44 mouse cellular contexts compared by ENCODE assay signal in genomic region chr11:67738846-67739490, GRCm38 (mm10). TPM values are rescaled to one million over a fixed set of nuclear protein-coding genes. Genes with fewer than 3 reads are reported as not detected.
"Had no signal": no experiment of that assay in that cellular context is flagged by ENCODE, and none has a peak within 500 bp of the region (broad histone marks: within the 10 kb centered on the region; RNA-seq: fewer than 3 reads in every experiment).

No protein-coding gene starts in this region.

- H3K9ac ChIP-seq: heart, embryonic 12.5 days; hindbrain, embryonic 12.5 days; hindbrain, embryonic 14.5 days; intestine, embryonic 15.5 days; kidney, embryonic 15.5 days; limb, embryonic 13.5 days; limb, embryonic 15.5 days; liver, embryonic 12.5 days; liver, embryonic 14.5 days had no signal

- H3K9me3 ChIP-seq: heart, embryonic 10.5 days; heart, embryonic 12.5 days; hindbrain, embryonic 10.5 days; hindbrain, embryonic 12.5 days; intestine, embryonic 15.5 days; kidney, embryonic 15.5 days; limb, embryonic 13.5 days; limb, embryonic 15.5 days; liver, embryonic 12.5 days had no signal

- H3K4me2 ChIP-seq: heart, embryonic 12.5 days; hindbrain, embryonic 12.5 days; hindbrain, embryonic 14.5 days; intestine, embryonic 15.5 days; kidney, embryonic 15.5 days; limb, embryonic 13.5 days; limb, embryonic 15.5 days; liver, embryonic 12.5 days had no signal

- DNase-seq: gastrocnemius, adult 2 months; gastrocnemius, postnatal 10 days; gastrocnemius, postnatal 25 days; heart, adult 18-20 months; heart, postnatal 10 days; heart, postnatal 4 days; kidney, adult 18-20 months; kidney, adult 9 months; kidney, postnatal 14 days; kidney, postnatal 36 days; layer of hippocampus, adult 9-11 months; layer of hippocampus, postnatal 36 days; left cerebral cortex, postnatal 4 days had no signal

- H3K27ac ChIP-seq: gastrocnemius, adult 2 months; heart, embryonic 10.5 days; hindbrain, embryonic 10.5 days; hindbrain, embryonic 12.5 days; hindbrain, embryonic 14.5 days; intestine, embryonic 15.5 days; kidney, embryonic 15.5 days; kidney, postnatal 0 days; limb, embryonic 13.5 days; limb, embryonic 15.5 days; liver, embryonic 12.5 days; liver, embryonic 14.5 days had no signal

- H3K4me1 ChIP-seq: heart, embryonic 10.5 days; heart, embryonic 12.5 days; hindbrain, embryonic 10.5 days; hindbrain, embryonic 12.5 days; intestine, embryonic 15.5 days; kidney, embryonic 15.5 days; limb, embryonic 13.5 days; limb, embryonic 15.5 days; liver, embryonic 12.5 days had no signal

- H3K4me3 ChIP-seq: gastrocnemius, adult 2 months; heart, embryonic 10.5 days; heart, embryonic 12.5 days; hindbrain, embryonic 10.5 days; hindbrain, embryonic 12.5 days; intestine, embryonic 15.5 days; kidney, embryonic 15.5 days; limb, embryonic 13.5 days; limb, embryonic 15.5 days; liver, embryonic 12.5 days had no signal

- H3K27me3 ChIP-seq: heart, embryonic 12.5 days; hindbrain, embryonic 12.5 days; intestine, embryonic 15.5 days; kidney, embryonic 15.5 days; limb, embryonic 13.5 days; limb, embryonic 15.5 days; liver, embryonic 12.5 days had no signal

- H3K36me3 ChIP-seq: heart, embryonic 10.5 days; heart, embryonic 12.5 days; hindbrain, embryonic 10.5 days; hindbrain, embryonic 12.5 days; intestine, embryonic 15.5 days; kidney, embryonic 15.5 days; limb, embryonic 13.5 days; limb, embryonic 15.5 days; liver, embryonic 12.5 days had no signal

- ATAC-seq: hindbrain, embryonic 16.5 days; inflammation-experienced regulatory T-cells, adult 6 months; intestine, embryonic 15.5 days; intestine, postnatal 0 days; liver, embryonic 12.5 days had no signal

RNA-seq across cellular contexts. Expression of gene Glp2r, which starts 32.0 kb away (rescaled TPM):
- total RNA-seq: granulocyte monocyte progenitor cell, adult 5-6 weeks; heart, adult 18-20 months; heart, adult 8-10 months; heart, postnatal 10 days; heart, postnatal 25 days; heart, postnatal 4 days had no signal
- polyA plus RNA-seq: heart, embryonic 12.5 days; heart, embryonic 14.5 days; hindbrain, embryonic 10.5 days; hindbrain, embryonic 12.5 days; hindbrain, embryonic 14.5 days; inflammation-experienced regulatory T-cells, adult 6 months; kidney, postnatal 0 days; liver, adult 2 months had no signal

RNA-seq across cellular contexts. Expression of gene Gsg1l2, which starts 35.4 kb away (rescaled TPM):
- total RNA-seq: gastrocnemius, adult 2 months; gastrocnemius, postnatal 10 days; gastrocnemius, postnatal 25 days; gastrocnemius, postnatal 4 days; granulocyte monocyte progenitor cell, adult 5-6 weeks; heart, adult 18-20 months; heart, adult 8-10 months; heart, postnatal 10 days; heart, postnatal 25 days; heart, postnatal 4 days; layer of hippocampus, adult 18-20 months; layer of hippocampus, adult 8-10 months; layer of hippocampus, postnatal 14 days; layer of hippocampus, postnatal 36 days; left cerebral cortex, adult 18-20 months; left cerebral cortex, adult 8-10 months; left cerebral cortex, postnatal 10 days; left cerebral cortex, postnatal 25 days; left cerebral cortex, postnatal 4 days; liver, adult 2 months had no signal
- polyA plus RNA-seq: heart, embryonic 10.5 days; heart, embryonic 12.5 days; heart, embryonic 14.5 days; heart, embryonic 16.5 days; hindbrain, embryonic 10.5 days; hindbrain, embryonic 12.5 days; hindbrain, embryonic 14.5 days; inflammation-experienced regulatory T-cells, adult 6 months; intestine, embryonic 15.5 days; kidney, embryonic 15.5 days; kidney, postnatal 0 days; limb, embryonic 11.5 days; limb, embryonic 13.5 days; limb, embryonic 15.5 days; liver, adult 2 months; liver, embryonic 12.5 days; liver, embryonic 14.5 days had no signal

RNA-seq across cellular contexts. Expression of gene Rcvrn, which starts 43.8 kb away (rescaled TPM):
- total RNA-seq: gastrocnemius, adult 2 months; gastrocnemius, postnatal 10 days; granulocyte monocyte progenitor cell, adult 5-6 weeks; heart, adult 18-20 months; heart, adult 8-10 months; heart, postnatal 10 days; liver, adult 2 months had no signal
- polyA plus RNA-seq: heart, embryonic 10.5 days; heart, embryonic 12.5 days; heart, embryonic 14.5 days; heart, embryonic 16.5 days; hindbrain, embryonic 10.5 days; hindbrain, embryonic 12.5 days; hindbrain, embryonic 14.5 days; hindbrain, embryonic 16.5 days; inflammation-experienced regulatory T-cells, adult 6 months; intestine, embryonic 15.5 days; intestine, postnatal 0 days; kidney, embryonic 15.5 days; kidney, postnatal 0 days; large intestine, adult 2 months; limb, embryonic 11.5 days; limb, embryonic 13.5 days; limb, embryonic 15.5 days; liver, adult 2 months; liver, embryonic 12.5 days; liver, embryonic 14.5 days had no signal

RNA-seq across cellular contexts. Expression of gene Dhrs7c, which starts 59.0 kb away (rescaled TPM):
- total RNA-seq: layer of hippocampus, adult 18-20 months; layer of hippocampus, adult 8-10 months; layer of hippocampus, postnatal 36 days; left cerebral cortex, adult 18-20 months; left cerebral cortex, adult 8-10 months; liver, adult 2 months had no signal
- polyA plus RNA-seq: heart, embryonic 10.5 days; hindbrain, embryonic 10.5 days; hindbrain, embryonic 14.5 days; hindbrain, embryonic 16.5 days; inflammation-experienced regulatory T-cells, adult 6 months; intestine, postnatal 0 days; kidney, postnatal 0 days; limb, embryonic 11.5 days; liver, adult 2 months; liver, embryonic 12.5 days; liver, embryonic 14.5 days had no signal
